Mouse (Mus musculus): ENCODE data around the gene Kctd8. TPM values are rescaled to one million over a fixed set of nuclear protein-coding genes. Genes with fewer than 3 reads are reported as not detected.
"Not testable (repeated sequence)": the region's sequence is repeated elsewhere in the genome, so short reads cannot be mapped to it uniquely, and the experiment has no call there.

Gene Kctd8
- polyA plus RNA-seq, 2 experiments, result not detected

DNA sequence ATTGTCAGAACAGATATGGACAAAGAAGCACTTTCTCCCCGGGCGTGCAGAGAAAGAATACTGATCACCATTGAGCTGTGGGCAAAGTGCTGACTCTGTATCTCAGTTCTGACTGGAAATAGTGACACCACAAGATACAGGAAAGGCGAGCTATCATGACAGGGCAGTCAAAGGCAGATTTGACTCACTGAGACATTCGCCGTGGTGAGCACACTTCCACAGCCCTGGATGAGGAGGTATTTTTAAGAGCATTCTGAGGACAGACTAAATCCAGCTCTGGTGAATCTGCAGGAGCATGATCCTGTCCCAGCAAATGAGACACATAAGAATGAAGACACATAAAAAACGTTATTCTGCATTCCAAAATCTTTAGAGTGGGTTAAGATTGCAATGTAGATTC is 49.1 kb downstream of the Kctd8 start:
- ATAC-seq (ENCODE audit: insufficient read depth), result no peak
- 50% methylated on average over 6 of the region's 6 CpGs for WGBS (ENCODE audit: insufficient replicate concordance)

DNA sequence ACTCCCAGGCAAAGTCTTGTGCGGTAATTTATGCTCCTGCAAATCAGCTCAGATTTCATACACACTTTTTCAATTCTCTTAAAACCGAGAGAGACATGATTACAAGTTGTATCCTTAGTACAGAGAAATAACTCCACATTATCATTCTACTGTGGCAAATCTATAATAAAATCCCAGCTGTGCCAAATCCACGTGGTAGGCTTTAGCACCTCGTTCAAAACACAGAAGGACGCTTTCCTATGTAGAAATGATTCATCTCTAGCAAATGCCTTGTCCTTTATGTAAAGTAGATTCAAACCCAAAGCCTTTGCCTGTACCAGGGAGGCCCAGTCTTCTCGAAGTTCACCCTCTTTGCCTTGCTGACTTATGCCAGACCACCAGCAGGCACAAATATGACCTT is 57.1 kb downstream of the Kctd8 start:
- 53% methylated on average over 6 of the region's 6 CpGs for WGBS (ENCODE audit: insufficient replicate concordance)
- no peaks in the 10 kb centered on the region for H3K36me3 ChIP-seq (replicated peaks; ENCODE audit: control insufficient read depth, insufficient read depth, low read depth)

More for the DNA sequence above, 49.1 kb downstream of the Kctd8 start:
- no peaks in the 10 kb centered on the region for H3K9me3 ChIP-seq (ENCODE audit: control insufficient read depth, low read length)
- no peaks in the 10 kb centered on the region for H3K36me3 ChIP-seq (replicated peaks; ENCODE audit: control insufficient read depth, insufficient read depth, low read depth)
- no peak overlapping the region for H3K9ac ChIP-seq (replicated peaks)
- no peak overlapping the region for H3K4me3 ChIP-seq (ENCODE audit: insufficient read depth in 1 of 2, low read depth in 2 of 2, low read length in 2 of 2)
- no peaks in the 10 kb centered on the region for H3K4me1 ChIP-seq (replicated peaks; ENCODE audit: control insufficient read depth in 2 of 2, insufficient read depth in 2 of 2, low read length in 1 of 2)
- no peak for DNase-seq (ENCODE audit: low read depth in 3 of 3, low spot score in 3 of 3)
- H3K4me2 ChIP-seq (ENCODE audit: low read depth), result no peak overlapping the region
- no peak for TF ChIP-seq EP300 (IDR thresholded peaks at IDR 0.05; ENCODE audit: low read depth)
- TF ChIP-seq CTCF (IDR thresholded peaks at IDR 0.05; ENCODE audit: low read depth), result no peak
- no peaks in the 10 kb centered on the region for H3K27me3 ChIP-seq (ENCODE audit: control insufficient read depth, insufficient read depth, low read length)
- H3K27ac ChIP-seq, result no peak overlapping the region

DNA sequence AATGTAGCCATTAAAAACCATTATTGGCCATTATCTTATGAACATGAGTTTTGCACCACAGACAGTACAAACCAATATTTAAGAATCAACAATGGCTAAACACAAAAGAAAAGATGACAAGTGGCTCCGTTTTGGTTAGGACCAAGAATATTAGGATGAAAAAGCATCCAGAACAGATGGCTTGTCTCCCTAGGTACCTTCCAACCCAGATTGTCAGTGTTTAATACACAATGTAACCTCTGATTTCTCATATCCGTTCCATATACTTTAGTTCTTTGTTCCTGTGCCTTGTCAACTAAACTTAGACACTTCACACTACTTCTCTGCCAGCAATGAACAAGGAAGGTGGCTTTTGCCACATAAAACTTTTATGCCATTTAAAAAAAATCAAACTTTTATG is 89.1 kb downstream of the Kctd8 start:
- H3K36me3 ChIP-seq (replicated peaks; ENCODE audit: control insufficient read depth, insufficient read depth, low read depth), result no peaks in the 10 kb centered on the region
- TF ChIP-seq CTCF (IDR thresholded peaks at IDR 0.05; ENCODE audit: low read depth) (no peak), EP300 (IDR thresholded peaks at IDR 0.05; ENCODE audit: low read depth) (no peak)
- H3K4me1 ChIP-seq (replicated peaks; ENCODE audit: control insufficient read depth in 2 of 2, insufficient read depth in 2 of 2, low read length in 1 of 2), result no peaks in the 10 kb centered on the region
- no peak overlapping the region for H3K4me3 ChIP-seq (ENCODE audit: insufficient read depth in 1 of 2, low read depth in 2 of 2, low read length in 2 of 2)
- DNase-seq (ENCODE audit: low read depth in 3 of 3, low spot score in 3 of 3) (no peak), ATAC-seq (ENCODE audit: insufficient read depth) (no peak)
- H3K27me3 ChIP-seq (ENCODE audit: control insufficient read depth, insufficient read depth, low read length), result no peaks in the 10 kb centered on the region
- H3K4me2 ChIP-seq (ENCODE audit: low read depth), result no peak overlapping the region
- no peak overlapping the region for H3K9ac ChIP-seq (replicated peaks)
- WGBS (ENCODE audit: insufficient replicate concordance), result 40% methylated on average over 2 of the region's 2 CpGs
- no peaks in the 10 kb centered on the region for H3K9me3 ChIP-seq (ENCODE audit: control insufficient read depth, low read length)
- H3K27ac ChIP-seq, result no peak overlapping the region

More for the DNA sequence above, 57.1 kb downstream of the Kctd8 start:
- Histone ChIP-seq H3K9me3 (ENCODE audit: control insufficient read depth, low read length) (no peaks in the 10 kb centered on the region), H3K4me2 (ENCODE audit: low read depth) (no peak overlapping the region), H3K27ac (no peak overlapping the region), H3K9ac (replicated peaks) (no peak overlapping the region), H3K4me3 (ENCODE audit: insufficient read depth in 1 of 2, low read depth in 2 of 2, low read length in 2 of 2) (no peak overlapping the region), H3K27me3 (ENCODE audit: control insufficient read depth, insufficient read depth, low read length) (no peaks in the 10 kb centered on the region), H3K4me1 (replicated peaks; ENCODE audit: control insufficient read depth in 2 of 2, insufficient read depth in 2 of 2, low read length in 1 of 2) (no peaks in the 10 kb centered on the region)
- no peak for DNase-seq (ENCODE audit: low read depth in 3 of 3, low spot score in 3 of 3)
- no peak for ATAC-seq (ENCODE audit: insufficient read depth)
- TF ChIP-seq EP300 (IDR thresholded peaks at IDR 0.05; ENCODE audit: low read depth), result no peak
- TF ChIP-seq CTCF (IDR thresholded peaks at IDR 0.05; ENCODE audit: low read depth), result no peak

DNA sequence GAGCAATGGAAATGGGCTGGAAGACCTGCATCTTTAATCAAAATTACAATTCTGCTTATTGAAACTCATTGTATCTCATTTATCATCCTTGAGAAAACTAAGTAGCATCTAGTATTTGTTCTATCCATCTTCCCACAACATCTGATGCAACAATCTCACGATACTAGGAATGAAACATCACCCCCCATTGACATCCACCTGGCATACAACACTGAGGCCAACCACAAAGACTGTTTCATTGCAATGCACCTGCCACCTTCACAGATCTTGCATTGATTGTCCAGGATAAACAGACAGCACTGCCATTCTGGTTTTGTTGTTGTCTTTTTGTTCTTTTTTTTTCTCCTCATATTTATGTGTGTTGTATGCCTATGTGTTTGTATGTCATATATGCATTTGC is 99.5 kb downstream of the Kctd8 start:
- Histone ChIP-seq H3K9ac (replicated peaks) (no peak overlapping the region), H3K4me1 (replicated peaks; ENCODE audit: control insufficient read depth in 2 of 2, insufficient read depth in 2 of 2, low read length in 1 of 2) (no peaks in the 10 kb centered on the region), H3K27ac (no peak overlapping the region), H3K4me2 (ENCODE audit: low read depth) (no peak overlapping the region), H3K4me3 (ENCODE audit: insufficient read depth in 1 of 2, low read depth in 2 of 2, low read length in 2 of 2) (no peak overlapping the region), H3K27me3 (ENCODE audit: control insufficient read depth, insufficient read depth, low read length) (no peaks in the 10 kb centered on the region), H3K36me3 (replicated peaks; ENCODE audit: control insufficient read depth, insufficient read depth, low read depth) (no peaks in the 10 kb centered on the region), H3K9me3 (ENCODE audit: control insufficient read depth, low read length) (no peaks in the 10 kb centered on the region)
- DNase-seq (ENCODE audit: low read depth in 3 of 3, low spot score in 3 of 3) (no peak), ATAC-seq (ENCODE audit: insufficient read depth) (no peak)
- 38% methylated on average over 1 of the region's 1 CpGs for WGBS (ENCODE audit: insufficient replicate concordance)
- no peak for TF ChIP-seq EP300 (IDR thresholded peaks at IDR 0.05; ENCODE audit: low read depth)
- TF ChIP-seq CTCF (IDR thresholded peaks at IDR 0.05; ENCODE audit: low read depth), result no peak

DNA sequence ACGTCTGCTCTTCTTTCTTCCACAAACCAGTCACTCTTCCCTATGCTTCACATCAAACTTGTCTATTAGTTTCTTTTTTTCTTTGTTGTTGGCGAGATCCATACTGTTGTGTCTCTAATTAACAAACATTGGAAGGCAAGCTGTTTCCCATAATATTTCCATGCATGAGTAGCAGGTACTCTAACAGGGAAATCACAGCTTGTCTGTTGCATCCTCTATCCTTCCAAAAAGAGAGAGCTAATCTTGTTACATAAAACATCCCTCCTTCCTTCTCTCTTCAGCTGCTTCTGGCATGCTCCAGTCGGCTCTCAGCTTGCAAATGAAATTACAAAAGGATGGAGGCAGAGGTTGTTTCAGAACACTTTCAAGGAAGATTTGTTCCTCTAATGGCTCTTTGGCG is 107.9 kb downstream of the Kctd8 start:
- Histone ChIP-seq H3K9ac (replicated peaks) (no peak overlapping the region), H3K4me3 (ENCODE audit: insufficient read depth in 1 of 2, low read depth in 2 of 2, low read length in 2 of 2) (no peak overlapping the region), H3K27ac (no peak overlapping the region), H3K4me1 (replicated peaks; ENCODE audit: control insufficient read depth in 2 of 2, insufficient read depth in 2 of 2, low read length in 1 of 2) (no peaks in the 10 kb centered on the region), H3K9me3 (ENCODE audit: control insufficient read depth, low read length) (no peaks in the 10 kb centered on the region), H3K27me3 (ENCODE audit: control insufficient read depth, insufficient read depth, low read length) (no peaks in the 10 kb centered on the region), H3K4me2 (ENCODE audit: low read depth) (no peak overlapping the region), H3K36me3 (replicated peaks; ENCODE audit: control insufficient read depth, insufficient read depth, low read depth) (no peaks in the 10 kb centered on the region)
- 43% methylated on average over 4 of the region's 4 CpGs for WGBS (ENCODE audit: insufficient replicate concordance)
- no peak for TF ChIP-seq EP300 (IDR thresholded peaks at IDR 0.05; ENCODE audit: low read depth)
- no peak for TF ChIP-seq CTCF (IDR thresholded peaks at IDR 0.05; ENCODE audit: low read depth)
- ATAC-seq (ENCODE audit: insufficient read depth), result no peak
- no peak for DNase-seq (ENCODE audit: low read depth in 3 of 3, low spot score in 3 of 3)

DNA sequence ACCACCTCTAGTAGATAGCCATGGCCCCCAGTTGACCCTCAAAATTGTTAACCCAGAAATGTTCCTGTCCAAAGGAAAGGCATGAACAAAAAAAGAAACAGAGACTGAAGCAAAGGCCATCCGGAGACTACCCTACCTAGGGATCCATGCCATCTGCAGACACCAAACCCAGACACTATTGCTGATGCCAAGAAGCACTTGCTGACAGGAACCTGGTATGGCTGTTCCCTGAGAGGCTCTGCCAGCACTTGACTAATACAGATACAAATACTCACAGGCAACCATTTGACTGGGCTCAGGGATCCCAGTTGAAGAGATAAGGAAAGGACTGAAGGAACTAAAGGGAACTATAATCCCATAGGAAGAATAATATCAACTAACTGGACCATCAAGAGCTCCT is 109.8 kb downstream of the Kctd8 start:
- H3K9ac ChIP-seq (replicated peaks); H3K4me2 ChIP-seq (ENCODE audit: low read depth); H3K27ac ChIP-seq; ATAC-seq (ENCODE audit: insufficient read depth); H3K4me3 ChIP-seq (ENCODE audit: insufficient read depth in 1 of 2, low read depth in 2 of 2, low read length in 2 of 2); H3K4me1 ChIP-seq (replicated peaks; ENCODE audit: control insufficient read depth in 2 of 2, insufficient read depth in 2 of 2, low read length in 1 of 2); H3K27me3 ChIP-seq (ENCODE audit: control insufficient read depth, insufficient read depth, low read length); H3K9me3 ChIP-seq (ENCODE audit: control insufficient read depth, low read length); DNase-seq (ENCODE audit: low read depth in 3 of 3, low spot score in 3 of 3); H3K36me3 ChIP-seq (replicated peaks; ENCODE audit: control insufficient read depth, insufficient read depth, low read depth): not testable (repeated sequence)
- WGBS (ENCODE audit: insufficient replicate concordance), result 67% methylated on average over 1 of the region's 1 CpGs

Measured in liver, embryonic 14.5 days (tissue).